Comparison of ENCODE assay signal across 17 mouse cellular contexts in genomic region chr14:20609519-20609918, GRCm38 (mm10). TPM values are rescaled to one million over a fixed set of nuclear protein-coding genes. Genes with fewer than 3 reads are reported as not detected.
DNase-seq lines count a peak whose midpoint lies in the region; ATAC-seq lines count a peak whose summit lies in the region.
"Had no signal": no experiment of that assay in that cellular context is flagged by ENCODE, and none has a peak within 500 bp of the region (broad histone marks: within the 10 kb centered on the region; RNA-seq: fewer than 3 reads in every experiment).

No protein-coding gene starts in this region.

- H3K4me1 ChIP-seq in heart, embryonic 12.5 days (replicated peaks), result peaks cover 18% of the 10 kb centered on the region
- H3K4me1 ChIP-seq in heart, embryonic 11.5 days (ENCODE audit: control insufficient read depth, insufficient read depth, low read length), result 0 out of 2 replicates have a peak, but pooled peaks cover 2% of the 10 kb centered on the region
- H3K4me1 ChIP-seq in kidney, embryonic 15.5 days, result peaks cover 10% of the 10 kb centered on the region; the same call in 1 of the 2 replicates
- H3K4me1 ChIP-seq in forebrain, embryonic 11.5 days (replicated peaks; ENCODE audit: control insufficient read depth, insufficient read depth, low read length), result no peaks in the 10 kb centered on the region

- peak overlapping the region; percentile 85 for H3K27ac ChIP-seq in heart, embryonic 12.5 days (ENCODE audit: poor library complexity, severe bottlenecking)
- no peak overlapping the region for H3K27ac ChIP-seq in heart, embryonic 11.5 days (ENCODE audit: low read depth, low read length)
- peak overlapping the region; percentile 19 for H3K27ac ChIP-seq in kidney, embryonic 15.5 days
- no peak overlapping the region for H3K27ac ChIP-seq in forebrain, embryonic 11.5 days (ENCODE audit: low read depth, low read length)

- H3K4me3 ChIP-seq in heart, embryonic 12.5 days, result no peak overlapping the region
- no peak overlapping the region for H3K4me3 ChIP-seq in heart, embryonic 11.5 days (ENCODE audit: low read depth, low read length)
- H3K4me3 ChIP-seq in kidney, embryonic 15.5 days (replicated peaks), result no peak overlapping the region
- H3K4me3 ChIP-seq in forebrain, embryonic 11.5 days (ENCODE audit: low read depth, low read length), result no peak overlapping the region
- H3K4me3 ChIP-seq: megakaryocyte, embryonic 14.5 days had no signal

- peak overlapping the region; percentile 44 for H3K4me2 ChIP-seq in heart, embryonic 12.5 days
- no peak overlapping the region; the same call in 1 of the 2 replicates for H3K4me2 ChIP-seq in heart, embryonic 11.5 days
- no peak overlapping the region for H3K4me2 ChIP-seq in kidney, embryonic 15.5 days
- no peak overlapping the region for H3K4me2 ChIP-seq in forebrain, embryonic 11.5 days (ENCODE audit: low read depth, low read length, severe bottlenecking)
- H3K4me2 ChIP-seq: liver, embryonic 11.5 days had no signal

- H3K27me3 ChIP-seq in heart, embryonic 12.5 days (replicated peaks), result no peaks in the 10 kb centered on the region
- H3K27me3 ChIP-seq in heart, embryonic 11.5 days (ENCODE audit: control insufficient read depth, insufficient read depth, low read length), result no peaks in the 10 kb centered on the region
- H3K27me3 ChIP-seq in kidney, embryonic 15.5 days, result no peaks in the 10 kb centered on the region
- no peaks in the 10 kb centered on the region for H3K27me3 ChIP-seq in forebrain, embryonic 11.5 days (ENCODE audit: control insufficient read depth, insufficient read depth, low read length)
- H3K27me3 ChIP-seq: megakaryocyte, embryonic 14.5 days had no signal

- H3K9me3 ChIP-seq in heart, embryonic 12.5 days (replicated peaks), result no peaks in the 10 kb centered on the region
- no peaks in the 10 kb centered on the region for H3K9me3 ChIP-seq in heart, embryonic 11.5 days (replicated peaks; ENCODE audit: control insufficient read depth, low read length)
- H3K9me3 ChIP-seq in kidney, embryonic 15.5 days (replicated peaks), result no peaks in the 10 kb centered on the region
- H3K9me3 ChIP-seq in forebrain, embryonic 11.5 days (ENCODE audit: control insufficient read depth, low read length), result no peaks in the 10 kb centered on the region
- H3K9me3 ChIP-seq: megakaryocyte, embryonic 14.5 days had no signal

- DNase-seq in kidney, postnatal 4 days, result no peak
- peak; percentile 28 for DNase-seq in 3134 (ENCODE audit: extremely low read depth, insufficient read length, low spot score)
- DNase-seq in Muller cell, postnatal 12 days (ENCODE audit: inconsistent ontology term), result peak; percentile 76
- no peak for DNase-seq in forebrain, embryonic 11.5 days (ENCODE audit: low spot score)
- no peak for DNase-seq in T-cell, adult 2 months (ENCODE audit: low spot score)
- DNase-seq: cerebellum, adult 11-12 months; cerebellum, postnatal 25 days; midbrain, embryonic 14.5 days; thymus, postnatal 4 days had no signal

- WGBS in heart, embryonic 12.5 days, result 56% methylated on average over 3 of the region's 3 CpGs
- 52% methylated on average over 3 of the region's 3 CpGs for WGBS in heart, embryonic 11.5 days (ENCODE audit: insufficient replicate concordance)
- 79% methylated on average over 3 of the region's 3 CpGs for WGBS in kidney, embryonic 15.5 days
- 91% methylated on average over 3 of the region's 3 CpGs for WGBS in forebrain, embryonic 11.5 days

- H3K36me3 ChIP-seq in heart, embryonic 12.5 days, result peaks cover 8% of the 10 kb centered on the region; the same call in 1 of the 2 replicates
- no peaks in the 10 kb centered on the region for H3K36me3 ChIP-seq in heart, embryonic 11.5 days (ENCODE audit: control insufficient read depth, insufficient read depth, low read length)
- 0 out of 2 replicates have a peak, but pooled peaks cover 6% of the 10 kb centered on the region for H3K36me3 ChIP-seq in kidney, embryonic 15.5 days
- no peaks in the 10 kb centered on the region; the same call in 1 of the 2 replicates for H3K36me3 ChIP-seq in forebrain, embryonic 11.5 days (ENCODE audit: control insufficient read depth, insufficient read depth, low read length)

- no peak overlapping the region for H3K9ac ChIP-seq in heart, embryonic 12.5 days
- no peak overlapping the region for H3K9ac ChIP-seq in heart, embryonic 11.5 days (ENCODE audit: low read depth, low read length)
- no peak overlapping the region for H3K9ac ChIP-seq in kidney, embryonic 15.5 days
- no peak overlapping the region for H3K9ac ChIP-seq in forebrain, embryonic 11.5 days (ENCODE audit: low read length)

- ATAC-seq in heart, embryonic 12.5 days (ENCODE audit: insufficient number of reproducible peaks, low FRiP score), result no peak
- no peak for ATAC-seq in heart, embryonic 11.5 days (replicated peaks; ENCODE audit: insufficient number of reproducible peaks, low FRiP score, low TSS enrichment)
- no peak for ATAC-seq in kidney, embryonic 15.5 days (replicated peaks; ENCODE audit: low FRiP score)
- ATAC-seq in forebrain, embryonic 11.5 days (replicated peaks; ENCODE audit: low FRiP score), result no peak
- ATAC-seq: forebrain, embryonic 14.5 days; hindbrain, embryonic 16.5 days had no signal

RNA-seq across cellular contexts. Expression of gene Usp54, which starts 31.3 kb away (rescaled TPM):
- polyA plus RNA-seq in heart, embryonic 12.5 days (2016; fragmentation: Nextera tagmentation; extraction: Ambion mirVana), result 7.4 and 7.7 TPM in 2 replicates
- polyA plus RNA-seq in heart, embryonic 11.5 days (2014; fragmentation: Nextera tagmentation; extraction: Ambion mirVana), result 5.4 and 7.2 TPM in 2 replicates
- polyA plus RNA-seq in kidney, embryonic 15.5 days (2015; fragmentation: Nextera tagmentation; extraction: Ambion mirVana), result 8.4 and 8.9 TPM in 2 replicates
- 20.8 and 21.0 TPM in 2 replicates for polyA plus RNA-seq in forebrain, embryonic 11.5 days (2014; fragmentation: Nextera tagmentation; extraction: Ambion mirVana)

RNA-seq across cellular contexts. Expression of gene Myoz1, which starts 46.8 kb away (rescaled TPM):
- polyA plus RNA-seq in heart, embryonic 12.5 days (2016; fragmentation: Nextera tagmentation; extraction: Ambion mirVana), result 19.2 and 19.7 TPM in 2 replicates
- polyA plus RNA-seq in heart, embryonic 11.5 days (2014; fragmentation: Nextera tagmentation; extraction: Ambion mirVana), result 23.6 and 28.0 TPM in 2 replicates
- 3.2 and 5.9 TPM in 2 replicates for polyA plus RNA-seq in kidney, embryonic 15.5 days (2015; fragmentation: Nextera tagmentation; extraction: Ambion mirVana)
- 0.28 TPM in 1 of 2 replicates, not detected in the other for polyA plus RNA-seq in forebrain, embryonic 11.5 days (2014; fragmentation: Nextera tagmentation; extraction: Ambion mirVana)
- polyA plus RNA-seq: forebrain, embryonic 14.5 days; midbrain, embryonic 14.5 days; small intestine, adult 2 months had no signal

RNA-seq across cellular contexts. Expression of gene Synpo2l, which starts 58.6 kb away (rescaled TPM):
- polyA plus RNA-seq in heart, embryonic 12.5 days (2016; fragmentation: Nextera tagmentation; extraction: Ambion mirVana), result 181 and 191 TPM in 2 replicates
- polyA plus RNA-seq in heart, embryonic 11.5 days (2014; fragmentation: Nextera tagmentation; extraction: Ambion mirVana), result 106 and 127 TPM in 2 replicates
- polyA plus RNA-seq in kidney, embryonic 15.5 days (2015; fragmentation: Nextera tagmentation; extraction: Ambion mirVana), result 2.2 and 3.3 TPM in 2 replicates
- 0.13 and 0.35 TPM in 2 replicates for polyA plus RNA-seq in forebrain, embryonic 11.5 days (2014; fragmentation: Nextera tagmentation; extraction: Ambion mirVana)

Comparison
In these comparisons a context has a peak if more than half of its experiments do, and no peak if none do; other contexts are left out.
1. H3K27ac ChIP-seq: peak in heart, embryonic 12.5 days (single experiment) and kidney, embryonic 15.5 days (single experiment); none in heart, embryonic 11.5 days (single experiment) and forebrain, embryonic 11.5 days (single experiment).
2. DNase-seq: peak in 3134 (single experiment) and Muller cell, postnatal 12 days (single experiment); none in kidney, postnatal 4 days (0 of 2), forebrain, embryonic 11.5 days (single experiment) and T-cell, adult 2 months (single experiment).
3. RNA of gene Synpo2l, which starts 58.6 kb away (polyA plus RNA-seq): 181 to 191 TPM in heart, embryonic 12.5 days and 106 to 127 TPM in heart, embryonic 11.5 days; 2.2 to 3.3 TPM in kidney, embryonic 15.5 days and 0.13 to 0.35 TPM in forebrain, embryonic 11.5 days; every median in the first group is over 10 times any median in the second.